Mouse (Mus musculus) limb, embryonic 15.5 days (tissue): Measurements from ENCODE around the gene Lcp1. TPM values are rescaled to one million over a fixed set of nuclear protein-coding genes. Genes with fewer than 3 reads are reported as not detected.

Source experiments
- ATAC-seq: fragments of 200-750 bp; cut with Nextera tagmentation; 2 replicates; pipeline ENCODE4 v1.8.0; 2017; ENCODE audit warnings: low read depth, moderate TSS enrichment; ENCODE audit not compliant: insufficient number of reproducible peaks, low FRiP score, low TSS enrichment
- H3K27ac ChIP-seq: fragments of 300-500 bp; sonication (generic); 2 replicates; pipeline ENCODE4 v1.5.1; 2015; ENCODE audit warnings: moderate library complexity, mild to moderate bottlenecking, inconsistent platforms
- H3K27me3 ChIP-seq: fragments of 300-500 bp; sonication (generic); 2 replicates; pipeline ENCODE4 v1.6.1; 2015; ENCODE audit warnings: inconsistent platforms
- H3K36me3 ChIP-seq: fragments of 300-500 bp; sonication (generic); 2 replicates; pipeline ENCODE4 v1.6.1; 2015; ENCODE audit warnings: inconsistent platforms
- H3K4me1 ChIP-seq: fragments of 300-500 bp; sonication (generic); 2 replicates; pipeline ENCODE4 v1.6.1; 2015; ENCODE audit warnings: inconsistent platforms
- H3K4me2 ChIP-seq: fragments of 300-500 bp; sonication (generic); 2 replicates; pipeline ENCODE4 v1.6.1; 2015; ENCODE audit warnings: mild to moderate bottlenecking, inconsistent platforms
- H3K4me3 ChIP-seq: fragments of 300-500 bp; sonication (generic); 2 replicates; pipeline ENCODE4 v1.5.1; 2015; ENCODE audit warnings: mild to moderate bottlenecking, inconsistent platforms
- H3K9ac ChIP-seq: fragments of 300-500 bp; sonication (generic); 2 replicates; pipeline ENCODE4 v1.6.1; 2015; ENCODE audit warnings: inconsistent platforms
- H3K9me3 ChIP-seq: fragments of 300-500 bp; sonication (generic); 2 replicates; pipeline ENCODE4 v1.6.1; 2016; ENCODE audit warnings: inconsistent platforms
- WGBS: fragments of 180-500 bp; shearing (Covaris S2); methylation state at CpG from one replicate; pipeline ENCODE4 v1.1.7; 2015; 5-methylcytosine and 5-hydroxymethylcytosine counted together
- polyA plus RNA-seq: library from polyadenylated mRNA; unstranded; fragments of >200 nt; fragmentation: Nextera tagmentation; extraction: Ambion mirVana; gene quantifications from 2 replicates; pipeline ENCODE4 v1.2.1, GENCODE M21; 2015

Gene Lcp1
- polyA plus RNA-seq, 1 experiment from 2014 or later = 36.7 TPM

DNA sequence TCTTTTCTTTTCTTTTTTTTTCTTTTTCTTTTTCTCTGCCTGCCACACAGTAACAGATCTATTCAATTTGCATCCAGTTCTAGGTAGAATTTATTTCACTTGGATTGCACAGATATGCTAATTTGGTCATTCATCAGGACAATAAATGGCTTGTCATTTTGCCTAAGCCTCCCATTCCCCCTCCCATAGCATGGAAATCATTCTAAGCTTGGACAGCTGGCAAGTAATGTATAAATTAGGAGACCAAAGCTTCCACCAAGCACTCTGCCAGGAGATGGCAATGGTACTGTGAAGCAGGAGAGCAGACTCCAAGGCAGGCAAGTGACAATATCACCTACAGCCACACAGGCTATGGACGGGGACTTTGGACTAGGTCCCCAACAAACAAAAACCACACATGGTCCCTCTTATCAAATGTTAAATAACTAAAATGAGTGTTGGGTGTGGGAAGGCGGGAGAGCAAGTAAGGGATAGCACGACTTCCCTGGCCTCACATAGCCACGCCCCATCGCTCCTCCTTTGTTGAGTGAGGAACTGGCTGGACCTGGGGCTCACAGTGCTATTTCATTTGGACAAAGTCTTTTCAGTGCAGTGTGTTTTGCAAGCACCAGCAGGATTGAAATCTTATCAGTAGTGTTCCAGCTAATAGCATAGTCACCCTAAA is 88.5 kb downstream of the Lcp1 start:
- H3K27me3 ChIP-seq = no peaks in the 10 kb centered on the region
- 79% methylated on average over 5 of the region's 5 CpGs for WGBS
- no peak overlapping the region for H3K9ac ChIP-seq
- no peak overlapping the region for H3K4me2 ChIP-seq
- no peak overlapping the region for H3K4me3 ChIP-seq
- H3K27ac ChIP-seq = no peak overlapping the region
- H3K9me3 ChIP-seq = no peaks in the 10 kb centered on the region
- H3K4me1 ChIP-seq = no peaks in the 10 kb centered on the region
- no peaks in the 10 kb centered on the region for H3K36me3 ChIP-seq
- no peak for ATAC-seq

DNA sequence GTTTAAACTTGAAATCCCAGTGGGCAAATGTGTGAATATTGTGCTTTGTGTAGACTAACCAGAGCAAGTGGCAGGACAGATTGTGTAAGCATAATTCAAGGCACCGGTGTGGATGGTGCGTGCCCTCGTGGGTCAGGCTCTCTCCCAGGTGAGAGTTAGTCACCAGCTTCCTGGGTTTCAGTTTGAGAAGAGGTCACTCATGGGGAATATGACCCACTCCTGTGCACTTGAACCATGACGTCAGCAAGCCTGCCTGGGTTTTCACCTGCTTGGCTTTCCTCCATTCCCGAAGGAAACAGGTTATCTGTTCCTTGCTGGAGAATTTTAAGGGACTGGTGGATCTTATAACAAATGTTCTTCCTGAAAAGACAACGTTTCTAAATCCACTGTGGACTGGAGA is 91.5 kb downstream of the Lcp1 start:
- no peaks in the 10 kb centered on the region for H3K9me3 ChIP-seq
- H3K9ac ChIP-seq = no peak overlapping the region
- H3K36me3 ChIP-seq = no peaks in the 10 kb centered on the region
- H3K4me1 ChIP-seq = no peaks in the 10 kb centered on the region
- no peak overlapping the region for H3K4me3 ChIP-seq
- no peak overlapping the region for H3K4me2 ChIP-seq
- H3K27me3 ChIP-seq = no peaks in the 10 kb centered on the region
- ATAC-seq = no peak
- no peak overlapping the region for H3K27ac ChIP-seq
- WGBS = 78% methylated on average over 6 of the region's 6 CpGs

DNA sequence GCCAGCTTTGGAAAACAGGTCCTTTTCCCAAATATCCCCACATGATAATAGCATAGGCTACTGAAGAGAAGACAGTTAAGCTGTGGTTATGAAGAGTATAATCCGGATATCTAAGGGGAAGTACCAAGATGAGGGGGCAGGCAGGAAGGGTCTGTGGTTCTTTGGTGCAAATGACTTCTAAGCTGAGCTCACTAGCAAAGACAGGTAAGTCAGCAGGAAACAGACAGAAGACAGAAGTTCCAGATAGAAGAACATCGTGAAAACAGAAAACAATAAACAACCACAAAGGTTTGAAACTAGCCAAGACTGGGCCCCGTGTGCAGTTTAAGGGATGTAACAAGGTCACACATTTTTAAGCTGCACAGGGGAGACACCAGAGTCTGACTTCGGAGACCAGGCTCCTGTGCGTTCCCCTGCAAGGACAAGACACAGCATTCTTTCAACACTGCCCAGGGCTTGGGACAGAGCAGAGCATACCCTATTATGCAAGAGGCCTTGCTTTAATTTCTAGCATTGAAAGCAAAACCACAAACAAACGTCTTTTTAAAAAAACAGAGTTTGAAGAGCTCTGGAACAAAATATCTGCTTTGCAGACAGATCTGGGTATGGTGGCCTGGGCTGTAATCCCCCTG is 96.7 kb downstream of the Lcp1 start:
- H3K9ac ChIP-seq = no peak overlapping the region
- H3K36me3 ChIP-seq = no peaks in the 10 kb centered on the region
- no peaks in the 10 kb centered on the region for H3K4me1 ChIP-seq
- no peaks in the 10 kb centered on the region for H3K27me3 ChIP-seq
- no peaks in the 10 kb centered on the region for H3K9me3 ChIP-seq
- WGBS = 78% methylated on average over 6 of the region's 6 CpGs
- no peak overlapping the region for H3K4me2 ChIP-seq
- no peak overlapping the region for H3K27ac ChIP-seq
- no peak overlapping the region for H3K4me3 ChIP-seq
- ATAC-seq = no peak

- Histone ChIP-seq H3K27ac (no peak overlapping the region), H3K4me3 (no peak overlapping the region), H3K4me2 (no peak overlapping the region), H3K9me3 (no peaks in the 10 kb centered on the region), H3K9ac (no peak overlapping the region), H3K36me3 (no peaks in the 10 kb centered on the region), H3K4me1 (no peaks in the 10 kb centered on the region), H3K27me3 (no peaks in the 10 kb centered on the region)
- 61% methylated on average over 2 of the region's 2 CpGs for WGBS
- ATAC-seq = no peak
Observed at GRCm38 (mm10) chr14:75229834-75230233, 98.9 kb downstream of the Lcp1 start.

GRCm38 (mm10) chr14:75233070-75233469 is 102.2 kb downstream of the Lcp1 start:
- H3K27me3 ChIP-seq = no peaks in the 10 kb centered on the region
- 85% methylated on average over 5 of the region's 5 CpGs for WGBS

GRCm38 (mm10) chr14:75235552-75235951 is 104.7 kb downstream of the Lcp1 start:
- H3K4me1 ChIP-seq = no peaks in the 10 kb centered on the region
- H3K9me3 ChIP-seq = no peaks in the 10 kb centered on the region
- no peak overlapping the region for H3K27ac ChIP-seq
- H3K27me3 ChIP-seq = no peaks in the 10 kb centered on the region
- WGBS = 84% methylated on average over 8 of the region's 8 CpGs
- no peaks in the 10 kb centered on the region for H3K36me3 ChIP-seq
- no peak overlapping the region for H3K9ac ChIP-seq
- ATAC-seq = no peak
- H3K4me2 ChIP-seq = no peak overlapping the region
- no peak overlapping the region for H3K4me3 ChIP-seq

More at GRCm38 (mm10) chr14:75233070-75233469, 102.2 kb downstream of the Lcp1 start:
- H3K4me2 ChIP-seq = no peak overlapping the region
- no peaks in the 10 kb centered on the region for H3K36me3 ChIP-seq
- no peak overlapping the region for H3K9ac ChIP-seq
- no peak overlapping the region for H3K27ac ChIP-seq
- ATAC-seq = no peak
- H3K4me3 ChIP-seq = no peak overlapping the region
- H3K9me3 ChIP-seq = no peaks in the 10 kb centered on the region
- H3K4me1 ChIP-seq = no peaks in the 10 kb centered on the region

DNA sequence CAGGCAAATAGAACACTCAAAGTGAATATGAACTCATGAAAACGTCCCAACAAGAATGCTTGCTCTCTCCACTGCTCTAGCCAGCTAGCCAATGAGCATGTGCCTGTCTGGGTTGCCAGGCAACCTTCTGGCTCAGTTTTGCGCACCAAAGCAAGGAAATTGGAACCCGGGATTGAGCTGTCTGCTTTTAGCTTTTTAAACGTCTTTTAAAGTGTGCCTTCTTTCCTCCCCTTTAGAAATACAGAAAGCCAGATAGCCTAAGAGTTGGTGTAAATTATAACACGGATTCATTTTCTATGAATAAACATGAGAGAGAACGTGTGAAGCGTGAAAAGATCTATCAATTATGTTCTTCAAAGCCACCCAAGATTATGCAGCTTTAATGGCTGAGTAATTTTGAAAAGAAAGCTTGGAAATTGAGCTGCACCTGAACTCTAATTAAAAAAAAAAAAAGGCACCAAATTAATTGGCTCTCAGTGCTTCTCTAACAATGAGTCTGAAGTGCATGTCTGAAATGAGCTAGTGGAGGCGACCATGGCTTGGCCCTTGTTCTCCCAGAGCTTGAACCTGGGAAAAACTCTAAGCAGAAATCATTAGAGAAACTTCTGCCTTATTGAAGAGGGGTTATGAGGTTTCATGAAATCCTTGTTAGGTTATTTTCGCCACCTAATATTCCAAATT is 105.2 kb downstream of the Lcp1 start:
- 57% methylated on average over 9 of the region's 9 CpGs for WGBS
- Histone ChIP-seq H3K36me3 (no peaks in the 10 kb centered on the region), H3K9ac (no peak overlapping the region), H3K27ac (no peak overlapping the region), H3K4me2 (no peak overlapping the region), H3K9me3 (no peaks in the 10 kb centered on the region), H3K27me3 (no peaks in the 10 kb centered on the region), H3K4me1 (no peaks in the 10 kb centered on the region), H3K4me3 (no peak overlapping the region)
- no peak for ATAC-seq

- H3K9me3 ChIP-seq = no peaks in the 10 kb centered on the region
- H3K36me3 ChIP-seq = no peaks in the 10 kb centered on the region
- 79% methylated on average over 4 of the region's 4 CpGs for WGBS
- H3K4me1 ChIP-seq = no peaks in the 10 kb centered on the region
- no peak for ATAC-seq
- H3K27me3 ChIP-seq = no peaks in the 10 kb centered on the region
- no peak overlapping the region for H3K9ac ChIP-seq
- H3K27ac ChIP-seq = no peak overlapping the region
- no peak overlapping the region for H3K4me2 ChIP-seq
- no peak overlapping the region for H3K4me3 ChIP-seq
Observed at GRCm38 (mm10) chr14:75236636-75237003, 105.7 kb downstream of the Lcp1 start.

DNA sequence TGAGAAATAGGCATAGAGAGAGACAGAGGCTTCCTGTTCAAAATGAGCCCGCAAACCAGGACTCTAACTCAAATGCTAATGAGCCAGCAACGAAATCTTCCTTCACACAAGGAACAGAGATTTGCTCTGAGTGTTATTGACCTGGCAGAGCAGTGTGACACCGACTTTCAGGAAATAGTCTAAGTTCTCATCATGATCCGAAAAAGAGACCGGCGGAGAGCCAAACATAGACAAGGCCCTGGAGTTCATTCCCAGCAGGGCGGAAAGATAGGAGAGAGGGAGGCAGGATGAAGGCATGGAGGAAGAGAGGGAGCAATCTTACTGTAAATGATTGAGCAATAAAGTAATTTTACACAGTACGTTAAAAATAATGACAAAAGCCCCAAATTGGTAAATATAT is 106.2 kb downstream of the Lcp1 start:
- H3K27me3 ChIP-seq = no peaks in the 10 kb centered on the region
- no peaks in the 10 kb centered on the region for H3K36me3 ChIP-seq
- no peak overlapping the region for H3K27ac ChIP-seq
- H3K4me3 ChIP-seq = no peak overlapping the region
- no peak overlapping the region for H3K4me2 ChIP-seq
- no peak overlapping the region for H3K9ac ChIP-seq
- ATAC-seq = no peak
- no peaks in the 10 kb centered on the region for H3K9me3 ChIP-seq
- 86% methylated on average over 8 of the region's 8 CpGs for WGBS
- H3K4me1 ChIP-seq = no peaks in the 10 kb centered on the region

DNA sequence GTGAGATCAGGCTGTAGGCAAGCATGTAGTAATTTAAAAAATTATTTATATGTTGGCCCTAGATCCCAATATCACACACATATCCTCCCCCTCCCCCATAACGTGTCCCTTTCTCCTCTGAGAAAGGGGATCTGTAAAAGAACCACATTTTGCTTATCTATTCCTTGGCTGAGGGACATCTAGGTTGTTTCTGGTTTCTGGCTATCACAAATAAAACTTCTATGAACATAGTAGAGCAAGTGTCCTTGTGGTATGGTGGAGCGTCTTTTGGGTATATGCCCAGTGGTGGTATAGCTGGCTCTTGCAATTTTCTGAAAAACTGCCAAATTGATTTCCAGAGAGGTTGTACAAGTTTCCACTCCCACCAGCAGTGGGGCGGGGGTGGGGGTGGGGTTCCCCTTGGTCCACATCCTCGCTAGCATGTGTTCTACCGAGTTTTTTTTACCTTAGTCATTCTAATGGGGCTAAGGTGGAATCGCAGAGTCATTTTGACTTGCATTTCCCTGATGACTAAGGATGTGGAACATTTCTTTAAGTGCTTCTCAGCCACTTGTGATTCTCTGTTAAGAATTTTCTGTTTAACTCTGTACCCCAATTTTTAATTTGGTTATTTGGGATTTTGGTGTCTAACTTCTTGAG is 107.3 kb downstream of the Lcp1 start:
- H3K36me3 ChIP-seq = no peaks in the 10 kb centered on the region
- no peak overlapping the region for H3K4me2 ChIP-seq
- ATAC-seq = no peak
- H3K4me3 ChIP-seq = no peak overlapping the region
- H3K9me3 ChIP-seq = no peaks in the 10 kb centered on the region
- no peaks in the 10 kb centered on the region for H3K4me1 ChIP-seq
- no peak overlapping the region for H3K27ac ChIP-seq
- 74% methylated on average over 6 of the region's 6 CpGs for WGBS
- no peak overlapping the region for H3K9ac ChIP-seq
- H3K27me3 ChIP-seq = no peaks in the 10 kb centered on the region

- H3K27me3 ChIP-seq = no peaks in the 10 kb centered on the region
- no peak within 1 kb of the TSS for H3K27ac ChIP-seq
- no peaks in the 10 kb centered on the region for H3K36me3 ChIP-seq
- ATAC-seq = no peak
- H3K4me3 ChIP-seq = no peak within 1 kb of the TSS
- no peak within 1 kb of the TSS for H3K9ac ChIP-seq
- no peaks in the 10 kb centered on the region for H3K4me1 ChIP-seq
- 89% methylated on average over 5 of the region's 5 CpGs for WGBS
- H3K9me3 ChIP-seq = no peaks in the 10 kb centered on the region
- H3K4me2 ChIP-seq = no peak within 1 kb of the TSS
Observed at GRCm38 (mm10) chr14:75242087-75242486, 111.2 kb downstream of the Lcp1 start, which contains the start of gene Cpb2. Cpb2 (plus strand) TSS chr14:75242287.
